ENCODE assay signal across 14 mouse cellular contexts in genomic region chr5:56207877-56208276, GRCm38 (mm10).
A peak's percentile ranks its signal among the peaks of the same experiment; 100 is the strongest.
DNase-seq lines count a peak whose midpoint lies in the region; ATAC-seq and TF ChIP-seq lines count a peak whose summit lies in the region.
"Had no signal": no experiment of that assay in that cellular context is flagged by ENCODE, and none has a peak within 500 bp of the region (broad histone marks: within the 10 kb centered on the region; RNA-seq: fewer than 3 reads in every experiment).

No protein-coding gene starts in this region.

- no peak overlapping the region for H3K9ac ChIP-seq in hindbrain, embryonic 14.5 days
- no peak overlapping the region for H3K9ac ChIP-seq in hindbrain, embryonic 11.5 days (ENCODE audit: low read depth, low read length)
- no peak overlapping the region for H3K9ac ChIP-seq in midbrain, embryonic 14.5 days (replicated peaks; ENCODE audit: low read length)
- no peak overlapping the region for H3K9ac ChIP-seq in midbrain, embryonic 11.5 days (ENCODE audit: low read length)
- H3K9ac ChIP-seq in stomach, postnatal 0 days (ENCODE audit: low read length) = no peak overlapping the region
- no peak overlapping the region for H3K9ac ChIP-seq in intestine, embryonic 15.5 days

- 38% methylated on average over 2 of the region's 2 CpGs for WGBS in hindbrain, embryonic 14.5 days
- 58% methylated on average over 2 of the region's 2 CpGs for WGBS in hindbrain, embryonic 11.5 days
- WGBS in midbrain, embryonic 14.5 days = 38% methylated on average over 2 of the region's 2 CpGs
- WGBS in midbrain, embryonic 11.5 days = 52% methylated on average over 2 of the region's 2 CpGs
- WGBS in stomach, postnatal 0 days = 46% methylated on average over 2 of the region's 2 CpGs
- 48% methylated on average over 2 of the region's 2 CpGs for WGBS in intestine, embryonic 15.5 days

- no peak overlapping the region for H3K4me3 ChIP-seq in hindbrain, embryonic 14.5 days (replicated peaks; ENCODE audit: low read length)
- H3K4me3 ChIP-seq in hindbrain, embryonic 11.5 days (ENCODE audit: low read depth, low read length) = no peak overlapping the region
- H3K4me3 ChIP-seq in midbrain, embryonic 14.5 days (replicated peaks; ENCODE audit: low read depth, low read length) = no peak overlapping the region
- no peak overlapping the region for H3K4me3 ChIP-seq in midbrain, embryonic 11.5 days (ENCODE audit: low read depth, low read length)
- H3K4me3 ChIP-seq in stomach, postnatal 0 days (ENCODE audit: low read depth, low read length) = no peak overlapping the region
- no peak overlapping the region for H3K4me3 ChIP-seq in intestine, embryonic 15.5 days (replicated peaks)
- H3K4me3 ChIP-seq: limb, embryonic 10.5 days; megakaryocyte, embryonic 14.5 days had no signal

- H3K27me3 ChIP-seq in hindbrain, embryonic 14.5 days (ENCODE audit: control insufficient read depth, insufficient read depth, low read length) = no peaks in the 10 kb centered on the region
- no peaks in the 10 kb centered on the region for H3K27me3 ChIP-seq in hindbrain, embryonic 11.5 days (ENCODE audit: control insufficient read depth, insufficient read depth, low read length)
- no peaks in the 10 kb centered on the region for H3K27me3 ChIP-seq in midbrain, embryonic 14.5 days (ENCODE audit: control insufficient read depth, insufficient read depth, low read length)
- no peaks in the 10 kb centered on the region for H3K27me3 ChIP-seq in midbrain, embryonic 11.5 days (ENCODE audit: control insufficient read depth, insufficient read depth, low read length)
- no peaks in the 10 kb centered on the region for H3K27me3 ChIP-seq in stomach, postnatal 0 days (ENCODE audit: control insufficient read depth, insufficient read depth, low read length)
- no peaks in the 10 kb centered on the region for H3K27me3 ChIP-seq in intestine, embryonic 15.5 days (replicated peaks)
- H3K27me3 ChIP-seq: megakaryocyte, embryonic 14.5 days had no signal

- H3K4me1 ChIP-seq in hindbrain, embryonic 14.5 days (replicated peaks; ENCODE audit: control insufficient read depth, insufficient read depth, low read length) = no peaks in the 10 kb centered on the region
- no peaks in the 10 kb centered on the region for H3K4me1 ChIP-seq in hindbrain, embryonic 11.5 days (replicated peaks; ENCODE audit: control insufficient read depth, insufficient read depth, low read length)
- H3K4me1 ChIP-seq in midbrain, embryonic 14.5 days (ENCODE audit: control insufficient read depth, insufficient read depth, low read length) = no peaks in the 10 kb centered on the region
- no peaks in the 10 kb centered on the region for H3K4me1 ChIP-seq in midbrain, embryonic 11.5 days (ENCODE audit: control insufficient read depth, insufficient read depth, low read length)
- no peaks in the 10 kb centered on the region for H3K4me1 ChIP-seq in stomach, postnatal 0 days (replicated peaks; ENCODE audit: control insufficient read depth, insufficient read depth)
- no peaks in the 10 kb centered on the region for H3K4me1 ChIP-seq in intestine, embryonic 15.5 days (replicated peaks)
- H3K4me1 ChIP-seq: limb, embryonic 10.5 days; megakaryocyte, embryonic 14.5 days had no signal

- no peak overlapping the region for H3K27ac ChIP-seq in hindbrain, embryonic 14.5 days
- H3K27ac ChIP-seq in hindbrain, embryonic 11.5 days (ENCODE audit: low read depth, low read length) = no peak overlapping the region
- H3K27ac ChIP-seq in midbrain, embryonic 14.5 days (replicated peaks; ENCODE audit: low read depth, low read length) = no peak overlapping the region
- H3K27ac ChIP-seq in midbrain, embryonic 11.5 days (ENCODE audit: low read depth, low read length) = no peak overlapping the region
- H3K27ac ChIP-seq in stomach, postnatal 0 days (replicated peaks) = no peak overlapping the region
- H3K27ac ChIP-seq in intestine, embryonic 15.5 days = no peak overlapping the region
- H3K27ac ChIP-seq: limb, embryonic 10.5 days had no signal

- TF ChIP-seq EP300 in stomach, postnatal 0 days (optimal IDR thresholded peaks at IDR 0.05) = no peak

- intact Hi-C loops in heart, postnatal 14 days (cut with DNase I) = no loop called here

- no peaks in the 10 kb centered on the region for H3K36me3 ChIP-seq in hindbrain, embryonic 14.5 days (replicated peaks; ENCODE audit: control insufficient read depth, insufficient read depth)
- no peaks in the 10 kb centered on the region for H3K36me3 ChIP-seq in hindbrain, embryonic 11.5 days (ENCODE audit: control insufficient read depth, insufficient read depth, low read length)
- no peaks in the 10 kb centered on the region for H3K36me3 ChIP-seq in midbrain, embryonic 14.5 days (ENCODE audit: control insufficient read depth, insufficient read depth, low read length)
- no peaks in the 10 kb centered on the region for H3K36me3 ChIP-seq in midbrain, embryonic 11.5 days (ENCODE audit: control insufficient read depth, insufficient read depth, low read length)
- H3K36me3 ChIP-seq in stomach, postnatal 0 days (ENCODE audit: control insufficient read depth, insufficient read depth, low read length) = no peaks in the 10 kb centered on the region
- H3K36me3 ChIP-seq in intestine, embryonic 15.5 days = no peaks in the 10 kb centered on the region
- H3K36me3 ChIP-seq: limb, embryonic 10.5 days had no signal

- TF ChIP-seq CTCF in stomach, postnatal 0 days (IDR thresholded peaks at IDR 0.05; ENCODE audit: low read depth) = peak; percentile 51

- H3K9me3 ChIP-seq in hindbrain, embryonic 14.5 days (ENCODE audit: control insufficient read depth, low read length) = no peaks in the 10 kb centered on the region
- no peaks in the 10 kb centered on the region for H3K9me3 ChIP-seq in hindbrain, embryonic 11.5 days (ENCODE audit: control insufficient read depth, low read length)
- no peaks in the 10 kb centered on the region for H3K9me3 ChIP-seq in midbrain, embryonic 14.5 days (ENCODE audit: control insufficient read depth, low read length)
- no peaks in the 10 kb centered on the region for H3K9me3 ChIP-seq in midbrain, embryonic 11.5 days (ENCODE audit: control insufficient read depth, low read length)
- no peaks in the 10 kb centered on the region for H3K9me3 ChIP-seq in stomach, postnatal 0 days (ENCODE audit: control insufficient read depth, low read length)
- H3K9me3 ChIP-seq in intestine, embryonic 15.5 days = no peaks in the 10 kb centered on the region
- H3K9me3 ChIP-seq: limb, embryonic 10.5 days; megakaryocyte, embryonic 14.5 days had no signal

- no peak for ATAC-seq in hindbrain, embryonic 14.5 days (ENCODE audit: low FRiP score)
- no peak for ATAC-seq in hindbrain, embryonic 11.5 days (ENCODE audit: low FRiP score)
- ATAC-seq in midbrain, embryonic 14.5 days (ENCODE audit: low FRiP score, low TSS enrichment) = no peak
- ATAC-seq in midbrain, embryonic 11.5 days (ENCODE audit: low FRiP score) = no peak
- ATAC-seq in stomach, postnatal 0 days (ENCODE audit: low FRiP score, low TSS enrichment) = no peak
- ATAC-seq in intestine, embryonic 15.5 days = no peak

- no peak overlapping the region for H3K4me2 ChIP-seq in hindbrain, embryonic 14.5 days (replicated peaks)
- H3K4me2 ChIP-seq in hindbrain, embryonic 11.5 days (replicated peaks; ENCODE audit: low read depth, low read length) = no peak overlapping the region
- H3K4me2 ChIP-seq in midbrain, embryonic 14.5 days (ENCODE audit: low read length) = no peak overlapping the region
- H3K4me2 ChIP-seq in midbrain, embryonic 11.5 days = no peak overlapping the region
- no peak overlapping the region for H3K4me2 ChIP-seq in stomach, postnatal 0 days (replicated peaks; ENCODE audit: low read depth)
- H3K4me2 ChIP-seq in intestine, embryonic 15.5 days (replicated peaks) = no peak overlapping the region

- DNase-seq in hindbrain, embryonic 14.5 days (ENCODE audit: low spot score) = peak; percentile 72
- no peak for DNase-seq in hindbrain, embryonic 11.5 days (ENCODE audit: low spot score)
- peak; percentile 77 for DNase-seq in midbrain, embryonic 14.5 days
- no peak for DNase-seq in midbrain, embryonic 11.5 days (ENCODE audit: low spot score, missing footprints)
- peak; percentile 40 for DNase-seq in brain, embryonic 18.5 days (ENCODE audit: low read depth, low spot score)
- no peak for DNase-seq in stomach, postnatal 0 days (ENCODE audit: low spot score)
- no peak for DNase-seq in heart, postnatal 14 days
- DNase-seq: adrenal gland, postnatal 36 days; cerebellum, adult 8-10 months; lung, adult 2 months; thymus, postnatal 36 days had no signal

Comparison
In these comparisons a context has a peak if more than half of its experiments do, and no peak if none do; other contexts are left out.
1. DNase-seq: peak in hindbrain, embryonic 14.5 days (single experiment), midbrain, embryonic 14.5 days (single experiment) and brain, embryonic 18.5 days (single experiment); none in hindbrain, embryonic 11.5 days (single experiment), midbrain, embryonic 11.5 days (single experiment), stomach, postnatal 0 days (single experiment) and heart, postnatal 14 days (0 of 2).